Mouse (Mus musculus) lung, postnatal 25 days (tissue): Measurements from ENCODE around the gene Zfp799.
"Not testable (repeated sequence)": the region's sequence is repeated elsewhere in the genome, so short reads cannot be mapped to it uniquely, and the experiment has no call there.

Experiments
- DNase-seq: peaks from one replicate; pipeline ENCODE4 v3.0.0; 2022; ENCODE audit warnings: low spot score

Zfp799 gene

DNA sequence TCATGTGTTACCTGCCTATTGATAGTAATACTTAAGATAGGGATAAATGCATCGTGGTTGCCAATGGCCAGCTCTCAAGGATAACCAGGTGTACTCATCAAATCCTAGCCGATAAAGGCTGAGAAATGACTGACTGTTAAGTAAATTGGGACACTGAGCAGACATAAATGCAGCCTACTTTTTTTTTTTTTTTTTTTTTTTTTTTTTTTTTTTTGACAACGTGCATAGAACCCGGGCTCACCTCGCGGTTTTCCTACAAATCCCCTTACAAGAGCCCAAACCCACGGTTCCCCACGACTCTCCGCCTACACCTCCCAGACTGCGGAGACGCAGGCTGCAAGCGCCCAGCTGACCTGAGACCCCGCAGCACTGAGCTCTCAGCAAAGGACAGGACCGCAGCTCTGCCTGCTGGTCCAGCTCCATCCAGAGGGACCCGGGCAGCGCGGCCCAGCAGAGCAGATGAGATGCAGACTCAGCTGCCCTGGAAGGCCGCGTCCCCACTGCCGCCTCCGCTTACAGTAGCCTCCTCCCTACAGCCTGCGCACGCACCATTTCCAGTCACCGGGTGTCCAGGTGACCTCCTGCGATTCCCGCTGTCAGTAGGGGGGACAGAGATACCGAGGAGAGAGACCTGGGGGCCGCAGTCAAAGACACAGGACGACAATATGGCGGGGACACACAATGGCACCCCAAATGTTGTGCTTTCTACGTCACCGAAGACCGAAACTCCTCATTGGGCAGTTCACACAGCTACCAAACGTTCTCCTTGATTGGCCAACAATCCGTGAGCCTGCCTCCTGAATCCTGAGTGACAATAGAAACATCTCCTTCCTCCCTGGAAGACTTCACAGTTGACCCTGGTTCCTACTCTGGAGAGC, at the start of gene Zfp799:
Gene Zfp799, minus strand, starts transcription at position 722 of the 878 bp plus-strand sequence.
- DNase-seq: peak; percentile 85

GRCm38 (mm10) chr17:32878773-32879172, 48.7 kb upstream of the Zfp799 start:
- DNase-seq: no peak

DNA sequence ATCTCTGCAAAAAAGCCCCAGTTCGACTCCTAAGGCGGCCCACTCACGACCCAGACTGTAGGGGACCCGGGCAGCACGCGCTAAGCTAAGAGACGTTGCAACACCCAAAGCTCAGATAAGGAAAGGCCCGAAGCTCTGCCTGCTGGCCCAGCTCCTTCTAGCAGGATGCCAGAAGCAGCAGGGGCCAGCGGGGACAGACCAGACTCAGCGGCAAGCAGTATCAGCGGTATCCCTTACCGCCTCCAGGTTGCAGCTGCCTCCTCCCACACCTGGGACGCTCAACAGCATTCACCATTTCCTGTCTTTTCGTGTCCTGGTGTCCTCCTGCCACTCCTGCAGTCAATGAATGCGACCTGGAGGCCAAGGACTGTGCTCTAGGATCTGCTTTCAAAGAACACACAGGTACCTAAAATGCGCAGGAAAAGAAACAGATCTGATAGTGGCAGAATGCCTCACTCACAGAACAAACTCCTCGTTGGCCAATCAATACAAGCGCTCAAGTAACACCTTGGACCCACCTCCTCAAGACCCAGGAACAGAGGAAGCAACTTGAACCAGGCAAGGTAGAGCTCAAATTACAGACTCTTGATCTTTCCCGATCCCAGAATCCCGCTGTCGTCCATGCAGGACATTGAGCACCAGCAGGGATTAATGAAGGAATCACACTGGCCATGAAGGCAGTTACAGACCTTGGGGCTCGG, 47.6 kb upstream of the Zfp799 start:
- DNase-seq: no peak

DNA sequence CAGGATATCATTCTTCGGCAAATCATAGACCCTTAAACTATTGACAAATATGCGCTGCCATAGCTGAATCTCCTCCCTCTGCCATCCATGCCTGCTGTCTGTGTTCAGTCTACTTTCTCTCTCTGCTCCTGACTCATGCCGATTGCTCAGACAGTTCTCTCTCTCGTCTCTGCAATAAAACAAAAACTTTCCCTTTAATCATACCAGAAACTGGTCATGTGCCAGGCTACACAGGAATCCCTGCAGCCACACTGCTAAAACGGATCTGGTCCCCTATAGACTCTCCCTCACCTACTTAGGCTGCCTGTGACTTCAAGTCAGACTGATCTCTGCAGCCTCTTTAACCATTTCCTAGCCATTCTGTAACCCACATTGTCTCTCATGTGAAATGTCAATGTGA, 42.6 kb upstream of the Zfp799 start:
- DNase-seq: no peak

GRCm38 (mm10) chr17:32872091-32872490, 42.0 kb upstream of the Zfp799 start:
- no peak for DNase-seq

DNA sequence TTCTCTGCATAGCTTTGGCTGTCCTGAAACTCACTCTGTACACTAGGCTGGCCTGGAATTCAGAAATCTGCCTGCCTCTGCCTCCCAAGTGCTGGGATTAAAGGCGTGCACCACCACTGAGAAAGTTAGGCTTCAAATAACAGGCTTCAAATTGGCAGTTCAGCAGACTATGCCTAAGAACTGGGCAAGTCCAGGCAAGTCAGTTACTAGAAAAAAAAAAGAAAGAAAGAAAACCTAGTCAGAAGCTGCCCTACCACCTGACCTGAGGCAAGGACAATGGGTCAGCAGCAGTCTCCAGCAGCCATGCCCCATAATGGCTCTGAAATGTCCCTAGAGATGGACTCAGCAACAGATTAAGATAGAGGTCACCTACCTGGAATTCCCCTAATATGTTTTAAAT, 41.4 kb upstream of the Zfp799 start:
- DNase-seq: no peak

DNA sequence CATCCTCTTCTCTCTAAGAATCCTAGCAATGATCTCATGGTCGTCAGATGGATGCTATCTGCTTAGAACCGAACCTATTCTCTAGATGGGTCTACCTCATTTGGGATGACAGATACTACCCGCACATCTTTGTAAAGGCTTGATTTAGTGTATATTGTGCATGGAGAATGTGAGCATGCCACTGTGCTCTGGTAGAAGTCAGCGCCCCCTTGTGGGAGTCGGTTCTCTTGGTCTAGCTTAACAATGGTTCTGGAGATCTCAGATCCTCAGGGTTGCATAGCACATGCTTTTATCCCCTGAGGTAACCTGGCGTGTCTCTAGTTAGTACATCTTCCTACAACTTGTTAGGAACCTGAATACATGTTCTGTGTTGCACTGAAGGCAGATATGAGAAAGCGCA, 37.2 kb upstream of the Zfp799 start:
- not testable (repeated sequence) for DNase-seq

- DNase-seq: not testable (repeated sequence)
Measured at GRCm38 (mm10) chr17:32856713-32857112, 26.7 kb upstream of the Zfp799 start.

GRCm38 (mm10) chr17:32851581-32851980, 21.5 kb upstream of the Zfp799 start:
- no peak for DNase-seq

DNA sequence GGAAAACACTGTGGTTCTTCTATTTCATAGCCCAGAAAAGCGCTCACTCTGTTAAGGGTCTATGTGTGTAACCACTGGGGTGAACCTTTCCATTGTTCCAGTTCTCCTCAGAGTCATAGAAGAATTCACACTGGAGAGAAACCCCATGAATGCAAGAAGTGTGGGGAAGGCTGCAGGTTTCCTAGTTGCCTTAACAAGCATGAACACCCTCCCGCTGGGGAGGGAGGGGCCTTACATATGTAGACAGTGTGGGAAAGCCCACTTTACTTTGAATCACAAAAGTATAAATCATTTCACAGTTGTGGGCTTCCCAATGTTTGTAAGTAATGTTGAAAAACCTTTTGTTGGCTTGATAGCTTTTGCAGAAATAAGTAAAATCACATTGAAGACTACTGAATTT, 11.3 kb upstream of the Zfp799 start:
- DNase-seq: no peak

DNA sequence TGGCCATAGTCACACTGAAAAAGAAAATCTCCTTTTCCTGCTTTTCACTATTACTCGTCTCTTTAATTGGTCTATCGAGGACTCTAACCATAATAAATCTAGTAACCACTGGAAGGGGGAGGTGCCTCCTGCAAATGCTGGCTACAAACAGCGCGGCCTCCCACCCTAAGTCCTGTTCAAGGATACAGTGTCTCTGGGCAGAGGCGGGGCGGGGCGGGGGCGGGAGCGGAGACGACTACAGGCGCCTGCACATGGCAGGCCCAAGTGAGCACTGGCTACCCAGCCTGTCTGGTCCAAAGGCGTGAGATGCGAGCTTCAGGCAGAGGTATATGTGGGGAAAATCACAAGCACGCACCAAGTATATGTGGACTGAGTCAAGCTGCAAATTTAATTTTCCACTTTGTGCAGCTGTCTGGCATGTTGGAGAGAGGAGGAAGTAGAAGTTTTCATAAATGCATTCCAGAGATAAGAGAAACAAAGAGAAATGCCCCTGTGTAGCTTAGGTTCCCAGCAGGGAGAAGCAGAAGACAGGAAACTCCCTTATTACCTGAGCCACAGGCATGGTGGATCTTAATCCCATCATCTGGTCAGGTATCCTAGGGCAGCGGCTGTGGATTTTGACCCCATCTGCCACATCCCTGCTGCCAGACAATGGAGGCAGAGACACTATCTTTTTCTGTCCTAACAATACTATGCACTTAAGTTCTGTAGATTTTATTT, 9.2 kb upstream of the Zfp799 start:
- DNase-seq: no peak

DNA sequence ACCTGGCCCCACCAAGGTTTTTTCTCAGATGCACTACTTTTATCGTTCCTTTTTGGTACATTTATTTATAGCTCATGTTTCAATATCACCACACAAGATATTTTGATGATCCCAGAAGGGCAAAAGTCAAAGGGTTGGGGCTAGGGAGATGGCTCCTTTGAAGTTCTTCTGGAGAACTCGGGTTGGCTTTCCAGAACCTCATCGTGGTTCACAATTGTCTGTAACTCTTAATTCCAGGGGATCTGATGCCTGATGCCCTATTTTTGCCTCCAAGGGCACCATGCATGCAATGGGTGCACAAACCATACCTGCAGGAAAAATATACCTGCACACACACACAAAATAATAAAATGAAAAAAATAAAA, 339 bp upstream of the Zfp799 start:
- DNase-seq: no peak

- DNase-seq: no peak
Measured at GRCm38 (mm10) chr17:32816074-32816784, 13.8 kb downstream of the Zfp799 start.

DNA sequence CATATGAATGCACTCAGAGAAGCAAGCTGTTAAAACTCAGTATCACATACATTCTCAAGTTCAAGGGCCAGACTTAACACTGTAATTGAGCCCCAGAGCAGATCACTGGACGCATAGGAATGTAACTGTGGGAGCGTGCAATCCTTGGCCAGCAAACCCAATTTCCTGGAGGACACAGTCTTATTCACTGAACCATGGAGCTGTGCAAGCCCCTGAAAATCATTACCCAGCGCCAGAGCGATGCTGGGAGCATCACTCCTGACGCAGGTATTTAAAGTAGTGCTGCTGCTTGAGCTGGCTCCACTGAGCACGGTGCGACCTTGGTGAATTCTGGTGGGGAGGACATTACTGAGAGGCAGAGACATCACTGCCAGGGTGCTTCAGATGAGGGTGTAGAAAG, 15.9 kb downstream of the Zfp799 start:
- DNase-seq: no peak

DNA sequence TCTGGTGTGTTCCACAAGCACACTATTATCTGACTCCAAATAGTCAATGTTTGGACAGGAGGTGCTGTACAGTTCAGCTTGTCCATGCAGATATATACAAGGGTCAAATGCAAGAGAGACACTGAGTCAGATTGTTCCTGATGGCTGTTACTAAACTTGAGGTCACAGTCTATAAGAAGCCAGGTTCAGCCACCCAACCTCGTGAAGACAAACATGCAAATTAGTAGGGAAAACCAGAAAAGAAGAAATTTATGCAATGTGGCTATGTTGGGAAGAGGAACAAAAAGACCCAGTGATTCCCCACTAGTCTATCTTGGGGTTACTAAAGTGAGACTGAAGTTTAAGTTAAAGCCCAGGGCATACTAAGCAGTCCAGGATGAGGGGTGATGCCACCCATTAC, 19.4 kb downstream of the Zfp799 start:
- DNase-seq: no peak

GRCm38 (mm10) chr17:32809544-32810374, 20.3 kb downstream of the Zfp799 start, which contains the start of gene Zfp811:
Gene Zfp811 (minus strand): TSS chr17:32809931.
- no peak for DNase-seq

GRCm38 (mm10) chr17:32808921-32809320, 21.1 kb downstream of the Zfp799 start:
- DNase-seq: no peak

DNA sequence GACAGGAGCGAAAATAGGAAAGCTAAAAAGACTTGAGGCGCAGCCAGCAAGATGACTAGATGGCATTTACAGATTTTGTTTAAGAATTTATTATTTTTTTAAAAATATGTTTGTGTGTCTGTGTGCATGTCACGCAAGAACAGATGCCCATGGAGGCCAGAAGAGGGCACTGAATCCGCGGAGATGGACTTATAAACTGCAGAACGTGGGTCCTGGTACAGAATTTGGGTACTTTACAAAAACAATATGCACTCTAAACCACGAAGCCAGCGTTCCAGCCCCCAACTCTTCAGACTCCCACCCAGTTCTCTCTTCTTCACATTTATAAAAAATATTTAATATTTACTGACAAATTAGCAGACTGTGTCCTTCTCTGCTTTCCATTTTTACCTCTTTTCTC, 40.8 kb downstream of the Zfp799 start:
- DNase-seq: no peak

- no peak for DNase-seq
Measured at GRCm38 (mm10) chr17:32788576-32788975, 41.5 kb downstream of the Zfp799 start.

DNA sequence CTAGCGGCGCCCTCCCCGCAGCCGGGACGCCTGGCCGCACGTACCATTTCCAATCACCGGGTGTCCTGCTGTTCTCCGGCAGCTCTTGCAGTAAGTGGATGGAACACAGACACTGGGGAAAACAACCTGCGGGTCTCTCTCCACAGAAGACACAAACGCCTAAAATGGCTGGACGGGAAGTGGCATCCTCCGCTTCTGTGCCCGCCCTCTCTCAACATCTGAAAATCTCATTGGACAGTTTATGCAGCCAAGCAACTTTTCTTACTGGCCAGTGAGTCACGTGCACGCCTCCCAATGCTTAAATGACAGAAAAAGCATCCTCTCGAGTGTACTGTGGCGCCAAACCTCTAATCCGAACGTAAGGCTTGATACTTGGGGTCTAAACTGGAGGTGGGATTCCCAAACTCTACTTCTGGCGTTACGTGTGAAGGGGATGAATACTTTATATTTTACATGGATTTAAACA, 41.9 kb downstream of the Zfp799 start, which contains the start of gene Zfp871:
Gene Zfp871, minus strand, starts transcription at position 194 of the 466 bp plus-strand sequence.
- DNase-seq: peak; percentile 96
